10 mouse cellular contexts compared by ENCODE assay signal in genomic region chr1:54706621-54707020, GRCm38 (mm10).
A peak's percentile ranks its signal among the peaks of the same experiment; 100 is the strongest.
DNase-seq lines count a peak whose midpoint lies in the region; ATAC-seq and TF ChIP-seq lines count a peak whose summit lies in the region.
"Had no signal": no experiment of that assay in that cellular context is flagged by ENCODE, and none has a peak within 500 bp of the region (broad histone marks: within the 10 kb centered on the region; RNA-seq: fewer than 3 reads in every experiment).

No protein-coding gene starts in this region.

- peaks cover 9% of the 10 kb centered on the region for H3K4me1 ChIP-seq in heart, adult 2 months (ENCODE audit: control insufficient read depth, insufficient read depth, low read length)
- no peaks in the 10 kb centered on the region for H3K4me1 ChIP-seq in spleen, adult 2 months (ENCODE audit: control insufficient read depth, insufficient read depth, insufficient read length)
- H3K4me1 ChIP-seq in hindbrain, embryonic 15.5 days (replicated peaks): peaks cover 34% of the 10 kb centered on the region

- intact Hi-C loops in heart, adult 2 months (cut with DNase I): no loop called here

- DNase-seq in heart, adult 2 months: no peak
- no peak for DNase-seq in heart, adult 8-10 months (ENCODE audit: low spot score)
- DNase-seq in spleen, adult 2 months (ENCODE audit: low read depth in 1 of 2, low spot score in 2 of 2): peak in 1 of 2 experiments; percentile 5
- DNase-seq in spleen, postnatal 36 days (ENCODE audit: low spot score in 2 of 2): no peak
- DNase-seq in frontal cortex, adult 2 months (ENCODE audit: extremely low spot score in 1 of 2, low spot score in 1 of 2): no peak
- DNase-seq in right cerebral cortex, adult 2 months (ENCODE audit: low spot score in 2 of 2): no peak
- DNase-seq: cerebellum, adult 18-20 months; heart, postnatal 10 days had no signal

- no peak for TF ChIP-seq POLR2A in heart, adult 2 months (IDR thresholded peaks at IDR 0.05; ENCODE audit: insufficient read depth, low read depth, low read length)
- no peak for TF ChIP-seq POLR2A in spleen, adult 2 months (IDR thresholded peaks at IDR 0.05; ENCODE audit: low read depth, low read length)

- ATAC-seq in hindbrain, embryonic 15.5 days (ENCODE audit: low FRiP score, low read depth): no peak
- ATAC-seq in activated CD4-positive, CD25-positive, alpha-beta regulatory T cell, adult 4 months: no peak

- H3K9me3 ChIP-seq in hindbrain, embryonic 15.5 days: no peaks in the 10 kb centered on the region

- WGBS in heart, adult 2 months: 30% methylated on average over 3 of the region's 3 CpGs
- 40% methylated on average over 3 of the region's 3 CpGs for WGBS in spleen, adult 2 months
- 28% methylated on average over 3 of the region's 3 CpGs for WGBS in hindbrain, embryonic 15.5 days

- peak; percentile 85 for TF ChIP-seq CTCF in heart, adult 2 months (IDR thresholded peaks at IDR 0.05)
- TF ChIP-seq CTCF in spleen, adult 2 months (IDR thresholded peaks at IDR 0.05; ENCODE audit: extremely low read depth, insufficient read depth, insufficient read length, insufficient replicate concordance): peak; percentile 31; the same call in 1 of the 2 replicates

- no peak for TF ChIP-seq EP300 in heart, adult 2 months (IDR thresholded peaks at IDR 0.05; ENCODE audit: insufficient read depth, low read depth, low read length)

- H3K9ac ChIP-seq in heart, adult 2 months (ENCODE audit: low read depth, low read length): no peak overlapping the region
- no peak overlapping the region for H3K9ac ChIP-seq in hindbrain, embryonic 15.5 days

- no peaks in the 10 kb centered on the region for H3K27me3 ChIP-seq in heart, adult 2 months (ENCODE audit: control insufficient read depth, insufficient read depth, low read length)
- H3K27me3 ChIP-seq in spleen, adult 2 months (ENCODE audit: control insufficient read depth, insufficient read depth, low read length): no peaks in the 10 kb centered on the region
- no peaks in the 10 kb centered on the region for H3K27me3 ChIP-seq in hindbrain, embryonic 15.5 days

- no peaks in the 10 kb centered on the region for H3K79me2 ChIP-seq in heart, adult 2 months (replicated peaks; ENCODE audit: control insufficient read depth, insufficient read depth, low read length)

- no peak overlapping the region for H3K4me3 ChIP-seq in heart, adult 2 months
- no peak overlapping the region for H3K4me3 ChIP-seq in spleen, adult 2 months (ENCODE audit: extremely low read depth, insufficient read depth, insufficient read length)
- H3K4me3 ChIP-seq in hindbrain, embryonic 15.5 days: no peak overlapping the region

- no peak overlapping the region for H3K27ac ChIP-seq in heart, adult 2 months
- no peak overlapping the region for H3K27ac ChIP-seq in spleen, adult 2 months (ENCODE audit: insufficient read depth, low read length)
- H3K27ac ChIP-seq in hindbrain, embryonic 15.5 days (replicated peaks): peak overlapping the region; percentile 16

- H3K4me2 ChIP-seq in hindbrain, embryonic 15.5 days: no peak overlapping the region

- peaks cover 17% of the 10 kb centered on the region for H3K36me3 ChIP-seq in heart, adult 2 months (ENCODE audit: control insufficient read depth, insufficient read depth, low read length)
- H3K36me3 ChIP-seq in spleen, adult 2 months (ENCODE audit: control insufficient read depth, insufficient read depth, low read length): peaks cover 6% of the 10 kb centered on the region
- no peaks in the 10 kb centered on the region for H3K36me3 ChIP-seq in hindbrain, embryonic 15.5 days
